Mouse (Mus musculus): ENCODE measurements at regions not wholly inside any gene's neighbourhood (a gene's known extent, or its start where the extent isn't known, plus 50 kb on each side); places are given as distances from the start of the nearest gene placed in this dataset.
A peak's percentile ranks its signal among the peaks of the same experiment; 100 is the strongest.

- DNase-seq (ENCODE audit: low read depth, low spot score): no peak
Measured at GRCm38 (mm10) chr3:19747361-19747760, 118.9 kb upstream of the 1700064H15Rik start.

- DNase-seq (ENCODE audit: low read depth, low spot score): no peak
Measured at GRCm38 (mm10) chr3:19751946-19752345, 123.5 kb upstream of the 1700064H15Rik start.

GRCm38 (mm10) chr3:19754011-19754410, 125.5 kb upstream of the 1700064H15Rik start:
- no peak for DNase-seq (ENCODE audit: low read depth, low spot score)

GRCm38 (mm10) chr3:19754636-19755035, 126.2 kb upstream of the 1700064H15Rik start:
- no peak for DNase-seq (ENCODE audit: low read depth, low spot score)

GRCm38 (mm10) chr3:19755136-19755535, 126.7 kb upstream of the 1700064H15Rik start:
- no peak for DNase-seq (ENCODE audit: low read depth, low spot score)

- DNase-seq (ENCODE audit: low read depth, low spot score): no peak
Measured at GRCm38 (mm10) chr3:19798543-19799106, 158.2 kb upstream of the Cp start.

GRCm38 (mm10) chr3:19810034-19810433, 146.8 kb upstream of the Cp start:
- DNase-seq (ENCODE audit: low read depth, low spot score): no peak

GRCm38 (mm10) chr3:19824904-19825303, 131.9 kb upstream of the Cp start:
- no peak for DNase-seq (ENCODE audit: low read depth, low spot score)

GRCm38 (mm10) chr3:19828518-19829246, 128.2 kb upstream of the Cp start:
- no peak for DNase-seq (ENCODE audit: low read depth, low spot score)

GRCm38 (mm10) chr3:19829752-19830151, 127.1 kb upstream of the Cp start:
- no peak for DNase-seq (ENCODE audit: low read depth, low spot score)

- DNase-seq (ENCODE audit: low read depth, low spot score): no peak
Measured at GRCm38 (mm10) chr3:19848031-19848735, 108.7 kb upstream of the Cp start.

- no peak for DNase-seq (ENCODE audit: low read depth, low spot score)
Measured at GRCm38 (mm10) chr3:19848736-19849269, 108.1 kb upstream of the Cp start.

- no peak for DNase-seq (ENCODE audit: low read depth, low spot score)
Measured at GRCm38 (mm10) chr3:19882623-19883022, 74.2 kb upstream of the Cp start.

GRCm38 (mm10) chr3:19888405-19888804, 68.4 kb upstream of the Cp start:
- DNase-seq (ENCODE audit: low read depth, low spot score): no peak

GRCm38 (mm10) chr3:19894258-19894629, 62.6 kb upstream of the Cp start:
- no peak for DNase-seq (ENCODE audit: low read depth, low spot score)

GRCm38 (mm10) chr3:19894630-19895578, 62.0 kb upstream of the Cp start:
- DNase-seq (ENCODE audit: low read depth, low spot score): peak; percentile 96

- no peak for DNase-seq (ENCODE audit: low read depth, low spot score)
Measured at GRCm38 (mm10) chr3:19895755-19896154, 61.1 kb upstream of the Cp start.

- peak; percentile 52 for DNase-seq (ENCODE audit: low read depth, low spot score)
Measured at GRCm38 (mm10) chr3:19897140-19897539, 59.7 kb upstream of the Cp start.

GRCm38 (mm10) chr3:19902226-19902625, 54.6 kb upstream of the Cp start:
- no peak for DNase-seq (ENCODE audit: low read depth, low spot score)

GRCm38 (mm10) chr3:19904446-19905275, 52.2 kb upstream of the Cp start:
- DNase-seq (ENCODE audit: low read depth, low spot score): peak; percentile 75
